Mouse (Mus musculus) MEL (cell line): Measurements from ENCODE around the gene Adipor2. TPM values are rescaled to one million over a fixed set of nuclear protein-coding genes. Genes with fewer than 3 reads are reported as not detected.

Experiments
- DNase-seq: peaks from one replicate; pipeline ENCODE4 v3.0.0; 2011; ENCODE audit warnings: low read depth, low spot score
- H3K27ac ChIP-seq: 2 replicates; pipeline ENCODE4 v1.5.1; 2012; ENCODE audit warnings: low read depth, mild to moderate bottlenecking, control low read depth, low read length, moderate library complexity; ENCODE audit not compliant: control insufficient read depth
- H3K27me3 ChIP-seq, 2 experiments: fragments of 150-350 bp in 1 of 2; sonication (generic) in 1 of 2; 2 replicates each; pipeline ENCODE4 v1.6.1; 2012; ENCODE audit warnings: low read length in 2 of 2, mild to moderate bottlenecking in 2 of 2, improper control_type of control experiment in 1 of 2, moderate library complexity in 1 of 2; ENCODE audit not compliant: insufficient read depth in 2 of 2, control insufficient read depth in 1 of 2
- H3K36me3 ChIP-seq, 2 experiments: 2 replicates each; pipeline ENCODE4 v1.6.1; 2012 to 2014; ENCODE audit warnings: low read length in 2 of 2, improper control_type of control experiment in 1 of 2, inconsistent platforms in 1 of 2, mild to moderate bottlenecking in 1 of 2; ENCODE audit not compliant: insufficient read depth in 2 of 2, control insufficient read depth in 1 of 2
- H3K4me1 ChIP-seq, 2 experiments: fragments of 150-350 bp in 1 of 2; sonication (generic) in 1 of 2; 2 replicates each; pipeline ENCODE4 v1.6.1; 2012; ENCODE audit warnings: low read length in 2 of 2, improper control_type of control experiment in 1 of 2, mild to moderate bottlenecking in 1 of 2; ENCODE audit not compliant: insufficient read depth in 2 of 2, control insufficient read depth in 1 of 2
- H3K4me3 ChIP-seq, 2 experiments: fragments of 150-350 bp in 1 of 2; sonication (generic) in 1 of 2; 2 replicates each; pipeline ENCODE4 v1.5.1; 2012; ENCODE audit warnings: low read depth in 2 of 2, low read length in 2 of 2, mild to moderate bottlenecking in 2 of 2, moderate library complexity in 2 of 2, control low read depth in 1 of 2, improper control_type of control experiment in 1 of 2; ENCODE audit not compliant: control insufficient read depth in 1 of 2, insufficient read depth in 1 of 2
- H3K79me2 ChIP-seq: 2 replicates; pipeline ENCODE4 v1.6.1; 2012; ENCODE audit warnings: mild to moderate bottlenecking, low read length, moderate library complexity; ENCODE audit not compliant: control insufficient read depth, poor library complexity, insufficient read depth
- H3K9ac ChIP-seq: 2 replicates; pipeline ENCODE4 v1.6.1; 2012; ENCODE audit warnings: low read depth, mild to moderate bottlenecking, control low read depth, low read length, moderate library complexity; ENCODE audit not compliant: control insufficient read depth, poor library complexity, severe bottlenecking
- H3K9me3 ChIP-seq: fragments of 150-350 bp; sonication (generic); replicated peaks from 2 replicates; pipeline ENCODE4 v1.6.1; 2012; ENCODE audit warnings: mild to moderate bottlenecking, low read length, improper control_type of control experiment, moderate library complexity; ENCODE audit not compliant: insufficient read depth
- CTCF ChIP-seq, 3 experiments: IDR thresholded peaks in 2 of 3; conservative IDR thresholded peaks in 1 of 3; 2 replicates each; pipeline ENCODE4 v1.5.1; 2011 to 2012; ENCODE audit warnings: low read length in 3 of 3, low read depth in 2 of 3, mild to moderate bottlenecking in 2 of 3, improper control_type of control experiment in 1 of 3, inconsistent platforms in 1 of 3, mixed read lengths in 1 of 3, moderate library complexity in 1 of 3; ENCODE audit not compliant: control insufficient read depth in 1 of 3, insufficient read depth in 1 of 3, poor library complexity in 1 of 3, severe bottlenecking in 1 of 3
- E2F4 ChIP-seq: IDR thresholded peaks from 2 replicates; pipeline ENCODE4 v1.6.1; 2011; ENCODE audit warnings: low read depth, low read length, improper control_type of control experiment, borderline replicate concordance
- EP300 ChIP-seq, 2 experiments: IDR thresholded peaks; 2 replicates each; pipeline ENCODE4 v1.6.1; 2011; ENCODE audit warnings: improper control_type of control experiment in 2 of 2, low read length in 2 of 2, low read depth in 1 of 2, mild to moderate bottlenecking in 1 of 2
- ETS1 ChIP-seq: IDR thresholded peaks from 2 replicates; pipeline ENCODE4 v1.6.1; 2012; ENCODE audit warnings: low read depth, mild to moderate bottlenecking, inconsistent platforms, low read length, improper control_type of control experiment, moderate library complexity
- GATA1 ChIP-seq: IDR thresholded peaks from 2 replicates; pipeline ENCODE4 v1.6.1; 2011; ENCODE audit warnings: low read depth, low read length, improper control_type of control experiment
- KAT2A ChIP-seq: conservative IDR thresholded peaks from 2 replicates; pipeline ENCODE4 v1.6.1; 2012; ENCODE audit warnings: low read depth, low read length, improper control_type of control experiment, inconsistent platforms
- MAZ ChIP-seq: IDR thresholded peaks from 2 replicates; pipeline ENCODE4 v1.6.1; 2012; ENCODE audit warnings: low read depth, mild to moderate bottlenecking, inconsistent platforms, low read length, improper control_type of control experiment
- MEF2A ChIP-seq: IDR thresholded peaks from 2 replicates; pipeline ENCODE4 v1.6.1; 2014; ENCODE audit warnings: low read depth, mild to moderate bottlenecking, inconsistent platforms, low read length, improper control_type of control experiment; ENCODE audit not compliant: poor library complexity, insufficient replicate concordance, severe bottlenecking; ENCODE audit errors: extremely low read depth
- MXI1 ChIP-seq: IDR thresholded peaks from 2 replicates; pipeline ENCODE4 v1.6.1; 2011; ENCODE audit warnings: mild to moderate bottlenecking, low read depth, low read length, improper control_type of control experiment
- MYB ChIP-seq: IDR thresholded peaks from 2 replicates; pipeline ENCODE4 v1.6.1; 2011; ENCODE audit warnings: mild to moderate bottlenecking, low read depth, low read length, improper control_type of control experiment
- MYC ChIP-seq: IDR thresholded peaks from 2 replicates; pipeline ENCODE4 v1.6.1; 2011; ENCODE audit warnings: low read depth, mild to moderate bottlenecking, low read length, improper control_type of control experiment, moderate library complexity
- POLR2A ChIP-seq, 2 experiments: IDR thresholded peaks; 2 replicates each; pipeline ENCODE4 v1.6.1; 2011 to 2012; ENCODE audit warnings: low read length in 2 of 2, mild to moderate bottlenecking in 2 of 2, control low read depth in 1 of 2, improper control_type of control experiment in 1 of 2, low read depth in 1 of 2, moderate library complexity in 1 of 2; ENCODE audit not compliant: control insufficient read depth in 1 of 2, insufficient read depth in 1 of 2, poor library complexity in 1 of 2
- POLR2AphosphoS2 ChIP-seq: IDR thresholded peaks from 2 replicates; pipeline ENCODE4 v1.6.1; 2011; ENCODE audit warnings: low read length, improper control_type of control experiment
- POLR2AphosphoS5 ChIP-seq: IDR thresholded peaks from 2 replicates; pipeline ENCODE4 v1.6.1; 2012; ENCODE audit warnings: low read depth, borderline replicate concordance, mild to moderate bottlenecking, inconsistent platforms, low read length, moderate library complexity, mixed read lengths
- RAD21 ChIP-seq: IDR thresholded peaks from 2 replicates; pipeline ENCODE4 v1.6.1; 2011; ENCODE audit warnings: mild to moderate bottlenecking, low read depth, low read length, improper control_type of control experiment
- RCOR1 ChIP-seq: IDR thresholded peaks from 2 replicates; pipeline ENCODE4 v1.6.1; 2012; ENCODE audit warnings: low read depth, mild to moderate bottlenecking, inconsistent platforms, low read length, improper control_type of control experiment
- SIN3A ChIP-seq: IDR thresholded peaks from 2 replicates; pipeline ENCODE4 v1.6.1; 2012; ENCODE audit warnings: low read length, improper control_type of control experiment, inconsistent platforms
- SMC3 ChIP-seq: IDR thresholded peaks from 2 replicates; pipeline ENCODE4 v1.6.1; 2011; ENCODE audit warnings: low read depth, low read length, improper control_type of control experiment
- TCF12 ChIP-seq: IDR thresholded peaks from 2 replicates; pipeline ENCODE4 v1.6.1; 2014; ENCODE audit warnings: low read depth, mild to moderate bottlenecking, inconsistent platforms, low read length, improper control_type of control experiment, moderate library complexity
- ZKSCAN1 ChIP-seq: IDR thresholded peaks from 2 replicates; pipeline ENCODE4 v1.6.1; 2012; ENCODE audit warnings: low read depth, mild to moderate bottlenecking, inconsistent platforms, low read length, improper control_type of control experiment, moderate library complexity
- ZNF384 ChIP-seq: IDR thresholded peaks from 2 replicates; pipeline ENCODE4 v1.6.1; 2012; ENCODE audit warnings: low read depth, mild to moderate bottlenecking, inconsistent platforms, low read length, improper control_type of control experiment
- polyA plus RNA-seq, 2 experiments: library from polyadenylated mRNA; stranded (reverse) in 1 of 2; unstranded in 1 of 2; fragments of >175 nt in 1 of 2; fragments of >200 nt in 1 of 2; gene quantifications; 2 replicates each; pipeline versions ENCODE4 v1.2.1 to v1.2.4; 2012; ENCODE audit warnings: low replicate concordance in 2 of 2, low read depth in 1 of 2; ENCODE audit not compliant: insufficient read length in 2 of 2, insufficient read depth in 1 of 2, missing spikeins in 1 of 2
- total RNA-seq: library from RNA; depleted of rRNA; stranded (reverse); fragments of 300-350 nt; gene quantifications from 2 replicates; pipeline ENCODE4 v1.2.3, GENCODE M21; 2012

Adipor2 gene
- total and polyA plus RNA-seq, 3 experiments, result 37.6 to 41.3 TPM; not detected in 1

GRCm38 (mm10) chr6:119401545-119402304, 15.8 kb downstream of the Adipor2 start:
- Histone ChIP-seq H3K27me3 (no peaks in the 10 kb centered on the region), H3K4me1 (peaks cover 2 to 10% of the 10 kb centered on the region in 2 experiments; a peak in 3 of 4 replicates), H3K4me3 (no peak overlapping the region), H3K27ac (no peak overlapping the region), H3K36me3 (peaks cover 0 to 8% of the 10 kb centered on the region in 2 experiments; a peak in 2 of 4 replicates), H3K79me2 (no peaks in the 10 kb centered on the region), H3K9me3 (no peaks in the 10 kb centered on the region), H3K9ac (no peak overlapping the region)
- TF ChIP-seq TCF12 (peak; percentile 40; the same call in 1 of the 2 replicates), RAD21 (no peak), MXI1 (no peak), MAZ (no peak), CTCF (IDR thresholded peaks at IDR 0.05 in 2 of 3, conservative IDR thresholded peaks at IDR 0.05 in 1 of 3; ENCODE audit: control insufficient read depth in 1 of 3, insufficient read depth in 1 of 3, low read depth in 2 of 3, low read length in 3 of 3, poor library complexity in 1 of 3, severe bottlenecking in 1 of 3) (no peak), GATA1 (peak; percentile 38; the same call in 1 of the 2 replicates), SIN3A (no peak), POLR2AphosphoS5 (no peak), RCOR1 (peak; percentile 66; the same call in 1 of the 2 replicates), ETS1 (0 out of 2 replicates have a peak, but pooled peaks have one; percentile 10), ZNF384 (peak; percentile 90), KAT2A (no peak), EP300 (IDR thresholded peaks at IDR 0.05; ENCODE audit: low read depth in 1 of 2, low read length in 2 of 2) (peak; percentile 25 to 65; a peak in 3 of 4 replicates)
- DNase-seq, result peak; percentile 43

- Histone ChIP-seq H3K4me1 (peaks cover 5 to 18% of the 10 kb centered on the region in 2 experiments; a peak in 3 of 4 replicates), H3K27me3 (no peaks in the 10 kb centered on the region), H3K9ac (no peak overlapping the region), H3K27ac (no peak overlapping the region), H3K79me2 (no peaks in the 10 kb centered on the region), H3K9me3 (no peaks in the 10 kb centered on the region), H3K36me3 (peaks cover 0 to 10% of the 10 kb centered on the region in 2 experiments; a peak in 2 of 4 replicates), H3K4me3 (no peak overlapping the region)
- TF ChIP-seq POLR2AphosphoS2, result no peak
- peak; percentile 21; the same call in 1 of the 2 replicates for TF ChIP-seq TCF12
- no peak for TF ChIP-seq SMC3
- no peak for TF ChIP-seq MEF2A
- no peak for TF ChIP-seq ZNF384
- TF ChIP-seq RCOR1, result peak; percentile 81
- TF ChIP-seq EP300 (IDR thresholded peaks at IDR 0.05; ENCODE audit: low read depth in 1 of 2, low read length in 2 of 2), result peak in 1 of 2 experiments; percentile 38; a peak in 1 of 4 replicates
- TF ChIP-seq MYC, result no peak
- peak; percentile 49; the same call in 1 of the 2 replicates for TF ChIP-seq GATA1
- no peak for TF ChIP-seq MYB
- no peak for TF ChIP-seq POLR2A (IDR thresholded peaks at IDR 0.05; ENCODE audit: control insufficient read depth in 1 of 2, insufficient read depth in 1 of 2, low read depth in 1 of 2, low read length in 2 of 2, poor library complexity in 1 of 2)
- TF ChIP-seq E2F4, result no peak
- no peak for TF ChIP-seq ZKSCAN1
- DNase-seq, result no peak
Observed at GRCm38 (mm10) chr6:119400649-119401048, 16.9 kb downstream of the Adipor2 start.
